Mouse (Mus musculus) ES-E14 (cell line): ENCODE results near the gene Trnau1ap.

ENCODE experiments used
- CHD2 ChIP-seq: IDR thresholded peaks from 2 replicates; pipeline ENCODE4 v1.6.1; 2014; ENCODE audit warnings: mild to moderate bottlenecking, low read depth, low read length, inconsistent platforms
- HCFC1 ChIP-seq: IDR thresholded peaks from 2 replicates; pipeline ENCODE4 v1.6.1; 2012; ENCODE audit warnings: low read length, inconsistent platforms, borderline replicate concordance; ENCODE audit not compliant: insufficient read depth
- ZC3H11A ChIP-seq: IDR thresholded peaks from 2 replicates; pipeline ENCODE4 v1.6.1; 2012; ENCODE audit warnings: low read depth, mild to moderate bottlenecking, inconsistent platforms, low read length, borderline replicate concordance
- ZNF384 ChIP-seq: IDR thresholded peaks from 2 replicates; pipeline ENCODE4 v1.6.1; 2012; ENCODE audit warnings: low read depth, low read length, inconsistent platforms

DNA sequence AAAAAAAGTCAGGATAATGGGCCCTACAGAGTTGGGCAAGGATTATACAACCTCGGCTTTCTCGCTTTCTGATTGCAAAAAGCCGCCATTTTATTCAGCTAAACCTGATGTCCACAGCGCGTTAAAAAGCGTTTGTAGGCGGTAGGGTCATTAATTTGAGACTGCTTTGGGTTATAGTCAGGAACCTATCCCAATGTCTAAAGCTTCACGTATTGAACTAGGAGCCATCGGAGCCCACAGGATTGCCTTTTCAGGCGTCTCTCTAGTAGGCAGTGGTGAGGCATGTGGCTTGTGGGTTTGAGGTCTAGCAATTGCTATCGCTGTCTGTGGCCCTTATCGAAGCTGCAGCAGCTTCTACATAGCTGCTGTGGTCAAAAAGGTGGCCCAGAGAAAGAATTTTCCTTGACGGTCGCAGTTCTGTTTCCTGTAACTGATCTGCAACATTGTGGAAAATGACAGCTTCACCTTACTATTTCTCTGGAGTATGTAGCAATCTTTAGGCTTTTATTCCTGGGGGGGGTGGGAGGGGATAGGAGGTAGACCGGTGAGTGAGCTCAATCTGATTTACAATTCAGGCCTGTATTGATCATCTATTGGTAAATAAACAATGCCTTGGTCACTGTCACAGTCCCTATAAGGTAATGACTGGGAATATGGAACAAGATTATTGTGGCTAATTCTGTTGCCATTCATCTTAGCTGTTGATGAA, 20.0 kb downstream of the Trnau1ap start:
- no peak for TF ChIP-seq HCFC1
- no peak for TF ChIP-seq ZC3H11A
- TF ChIP-seq ZNF384: no peak
- no peak for TF ChIP-seq CHD2
